Mouse (Mus musculus) embryonic fibroblast, embryonic 13.5 days (primary cell): ENCODE data around the gene Fkbp14.

ENCODE experiments used
- CTCF ChIP-seq: IDR thresholded peaks from 2 replicates; pipeline ENCODE4 v1.5.1; 2011; ENCODE audit warnings: mild to moderate bottlenecking, control low read depth, low read length, moderate library complexity, borderline replicate concordance; ENCODE audit not compliant: insufficient read depth
- POLR2A ChIP-seq: IDR thresholded peaks from 2 replicates; pipeline ENCODE4 v1.6.1; 2011; ENCODE audit warnings: low read depth, mild to moderate bottlenecking, control low read depth, low read length, moderate library complexity

- TF ChIP-seq CTCF (no peak), POLR2A (no peak)
Observed at GRCm38 (mm10) chr6:54641953-54642352, 44.8 kb upstream of the Fkbp14 start.
